Mouse (Mus musculus): ENCODE data around the gene Foxr1.

GRCm38 (mm10) chr9:44468224-44468623, 27.3 kb upstream of the Foxr1 start:
- TF ChIP-seq CEBPB (IDR thresholded peaks at IDR 0.05; ENCODE audit: low read depth) = no peak
- no peak for TF ChIP-seq CTCF (IDR thresholded peaks at IDR 0.05; ENCODE audit: control insufficient read depth, insufficient read depth, insufficient read length)
- no peak for TF ChIP-seq USF1 (IDR thresholded peaks at IDR 0.05; ENCODE audit: low read depth)
